Mouse (Mus musculus): ENCODE data around the gene Dr1. TPM values are rescaled to one million over a fixed set of nuclear protein-coding genes. Genes with fewer than 3 reads are reported as not detected.

Gene Dr1
- polyA plus RNA-seq (2015; fragmentation: Nextera tagmentation; extraction: Ambion mirVana): 23.3 and 24.1 TPM in 2 replicates

GRCm38 (mm10) chr5:108268127-108269062, at the start of gene Dr1:
Dr1 (plus strand) TSS chr5:108268897.

DNA sequence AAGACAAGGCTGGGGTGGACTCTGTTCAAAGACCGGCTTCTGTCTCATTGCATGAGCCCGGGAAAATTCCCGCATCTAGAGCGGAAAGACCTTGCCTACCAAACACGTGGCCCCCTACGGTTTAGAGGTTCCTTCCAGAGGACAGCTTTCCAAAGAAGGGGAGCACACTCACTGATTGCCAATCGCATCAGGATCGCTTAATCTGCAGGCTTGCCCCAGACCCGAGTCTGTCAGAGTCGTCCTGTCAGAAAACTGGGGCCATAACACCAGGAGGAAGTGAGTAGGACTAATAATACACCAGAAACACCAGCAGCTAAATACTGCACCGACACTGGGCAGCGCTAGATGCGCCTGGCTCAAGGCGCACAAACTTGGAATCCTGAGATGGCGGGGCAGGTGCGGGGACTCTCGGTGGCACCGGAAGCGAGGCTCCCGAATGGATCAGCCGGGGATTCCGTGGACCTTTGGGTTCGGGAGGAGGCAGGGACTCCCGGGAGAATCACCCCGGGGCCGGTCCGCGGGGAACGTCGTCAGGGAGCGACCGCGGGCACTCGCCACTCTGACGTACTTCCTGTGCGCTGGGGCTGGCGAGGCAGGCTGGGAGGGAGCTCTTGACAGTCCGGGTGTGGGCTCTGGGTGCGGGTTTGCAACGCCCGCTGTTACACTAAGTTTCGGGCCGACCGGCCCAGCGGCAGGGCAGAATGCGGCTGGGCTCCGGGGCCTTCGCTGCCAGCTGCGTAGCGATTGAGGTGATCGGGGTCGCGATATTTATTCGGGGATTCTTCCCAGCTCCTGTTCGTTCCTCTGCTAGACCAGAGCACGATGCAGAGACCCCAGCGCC, 43.7 kb downstream of the Dr1 start, which contains the start of gene Pigg:
Gene Pigg (plus strand): TSS at position 386 of the 841 bp plus-strand sequence.

Other genes with a start within 250 kb of the Dr1 start
- gene Mtf2, start 203.2 kb upstream of the Dr1 start, polyA plus RNA-seq (2015; fragmentation: Nextera tagmentation; extraction: Ambion mirVana): 36.5 and 38.3 TPM in 2 replicates
- 24.9 and 25.3 TPM in 2 replicates for gene Tmed5, start 136.3 kb upstream of the Dr1 start, polyA plus RNA-seq (2015; fragmentation: Nextera tagmentation; extraction: Ambion mirVana)
- 1.9 TPM in 2 replicates for gene Ccdc18, start 136.0 kb upstream of the Dr1 start, polyA plus RNA-seq (2015; fragmentation: Nextera tagmentation; extraction: Ambion mirVana)
- 3.2 and 3.5 TPM in 2 replicates for gene Pigg, start 43.7 kb downstream of the Dr1 start, polyA plus RNA-seq (2015; fragmentation: Nextera tagmentation; extraction: Ambion mirVana)
- 0.07 TPM in 1 of 2 replicates, not detected in the other for gene Gm42517, start 99.0 kb downstream of the Dr1 start, polyA plus RNA-seq (2015; fragmentation: Nextera tagmentation; extraction: Ambion mirVana)
- gene Pde6b, start 119.5 kb downstream of the Dr1 start, polyA plus RNA-seq (2015; fragmentation: Nextera tagmentation; extraction: Ambion mirVana): 0.15 TPM in 1 of 2 replicates, not detected in the other
- gene Atp5k, start 165.6 kb downstream of the Dr1 start, polyA plus RNA-seq (2015; fragmentation: Nextera tagmentation; extraction: Ambion mirVana): 1,042 and 1,105 TPM in 2 replicates
- 1.2 and 1.3 TPM in 2 replicates for gene Mfsd7a, start 180.0 kb downstream of the Dr1 start, polyA plus RNA-seq (2015; fragmentation: Nextera tagmentation; extraction: Ambion mirVana)
- 18.0 and 22.5 TPM in 2 replicates for gene Pcgf3, start 192.3 kb downstream of the Dr1 start, polyA plus RNA-seq (2015; fragmentation: Nextera tagmentation; extraction: Ambion mirVana)

Measured in skeletal muscle tissue, postnatal 0 days (tissue).